Mouse (Mus musculus) kidney, adult 18-20 months (tissue): ENCODE data around the gene Olfr556.
A peak's percentile ranks its signal among the peaks of the same experiment; 100 is the strongest.
"Not testable (repeated sequence)": the region's sequence is repeated elsewhere in the genome, so short reads cannot be mapped to it uniquely, and the experiment has no call there.

ENCODE experiments used
- DNase-seq: peaks from one replicate; pipeline ENCODE4 v3.0.0; 2021

Gene Olfr556

GRCm38 (mm10) chr7:102664599-102664998, at the start of gene Olfr556:
Gene Olfr556, plus strand, starts transcription at chr7:102664899.
- DNase-seq = no peak

- DNase-seq = no peak
These were observed 46.6 kb upstream of the Olfr556 start, which contains the start of gene Olfr553 for GRCm38 (mm10) chr7:102618118-102618517. Gene Olfr553, minus strand, starts transcription at chr7:102618218.

- DNase-seq = no peak
These were observed 45.1 kb upstream of the Olfr556 start for GRCm38 (mm10) chr7:102619608-102620007.

- DNase-seq = not testable (repeated sequence)
These were observed 44.3 kb upstream of the Olfr556 start for GRCm38 (mm10) chr7:102620368-102620767.

GRCm38 (mm10) chr7:102636665-102637064, 28.0 kb upstream of the Olfr556 start:
- peak; percentile 15 for DNase-seq

GRCm38 (mm10) chr7:102638132-102638531, 26.6 kb upstream of the Olfr556 start, which contains the start of gene Olfr554:
Gene Olfr554, plus strand, starts transcription at chr7:102638432.
- DNase-seq = no peak

- DNase-seq = not testable (repeated sequence)
These were observed 19.8 kb upstream of the Olfr556 start for GRCm38 (mm10) chr7:102644945-102645344.

GRCm38 (mm10) chr7:102658523-102658922, 6.2 kb upstream of the Olfr556 start, which contains the start of gene Olfr555:
Gene Olfr555, plus strand, starts transcription at chr7:102658823.
- DNase-seq = no peak

GRCm38 (mm10) chr7:102665378-102665777, 679 bp downstream of the Olfr556 start:
- DNase-seq = no peak

- no peak for DNase-seq
These were observed 11.5 kb downstream of the Olfr556 start for GRCm38 (mm10) chr7:102676225-102676624.

- no peak for DNase-seq
These were observed 17.2 kb downstream of the Olfr556 start for GRCm38 (mm10) chr7:102681916-102682315.

GRCm38 (mm10) chr7:102686944-102687501, 22.3 kb downstream of the Olfr556 start, which contains the start of gene Trim68:
Gene Trim68, minus strand, starts transcription at chr7:102687327.
- DNase-seq = peak; percentile 86

GRCm38 (mm10) chr7:102695358-102696125, 30.8 kb downstream of the Olfr556 start, which contains the start of gene Olfr557:
Gene Olfr557, plus strand, starts transcription at chr7:102695910.
- no peak for DNase-seq

- no peak for DNase-seq
These were observed 33.8 kb downstream of the Olfr556 start for GRCm38 (mm10) chr7:102698461-102698860.

GRCm38 (mm10) chr7:102701915-102702314, 37.2 kb downstream of the Olfr556 start, which contains the start of gene Olfr558:
Gene Olfr558, plus strand, starts transcription at chr7:102702215.
- no peak for DNase-seq

- DNase-seq = no peak
These were observed 54.3 kb downstream of the Olfr556 start, which contains the start of gene Olfr33 for GRCm38 (mm10) chr7:102718970-102719369. Gene Olfr33, minus strand, starts transcription at chr7:102719070.
